Mouse (Mus musculus) stomach, postnatal 0 days (tissue): ENCODE measurements around the gene Lrrc15.

Experiments used
- CTCF ChIP-seq: IDR thresholded peaks from 2 replicates; pipeline ENCODE4 v1.5.1; 2016; ENCODE audit warnings: antibody characterized with exemption, low read depth, mild to moderate bottlenecking, moderate library complexity
- EP300 ChIP-seq: optimal IDR thresholded peaks from 2 replicates; pipeline ENCODE3; 2016; ENCODE audit warnings: antibody characterized with exemption

DNA sequence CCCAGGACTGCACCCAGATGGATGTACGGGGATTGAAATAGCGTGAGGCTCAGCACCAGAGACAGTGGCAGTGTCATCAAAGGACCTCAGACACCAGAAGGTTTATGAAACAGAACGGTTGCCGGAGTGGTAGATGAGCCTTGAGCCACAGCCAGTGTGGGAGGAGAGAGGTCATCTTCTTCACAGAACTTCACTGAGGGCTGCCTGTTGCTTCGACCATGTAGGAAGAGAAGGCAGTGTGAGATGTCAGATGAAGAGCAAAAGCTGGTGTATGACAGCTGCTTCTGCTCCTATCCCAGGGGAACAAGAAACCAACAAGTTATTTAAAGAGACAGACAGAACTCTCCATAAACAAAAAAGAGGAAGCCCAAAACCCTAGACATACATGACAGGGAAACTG is 21.2 kb upstream of the Lrrc15 start:
- TF ChIP-seq CTCF (no peak), EP300 (no peak)
